Mouse (Mus musculus): ENCODE measurements around the gene Ppp1r15a.

Gene Ppp1r15a

DNA sequence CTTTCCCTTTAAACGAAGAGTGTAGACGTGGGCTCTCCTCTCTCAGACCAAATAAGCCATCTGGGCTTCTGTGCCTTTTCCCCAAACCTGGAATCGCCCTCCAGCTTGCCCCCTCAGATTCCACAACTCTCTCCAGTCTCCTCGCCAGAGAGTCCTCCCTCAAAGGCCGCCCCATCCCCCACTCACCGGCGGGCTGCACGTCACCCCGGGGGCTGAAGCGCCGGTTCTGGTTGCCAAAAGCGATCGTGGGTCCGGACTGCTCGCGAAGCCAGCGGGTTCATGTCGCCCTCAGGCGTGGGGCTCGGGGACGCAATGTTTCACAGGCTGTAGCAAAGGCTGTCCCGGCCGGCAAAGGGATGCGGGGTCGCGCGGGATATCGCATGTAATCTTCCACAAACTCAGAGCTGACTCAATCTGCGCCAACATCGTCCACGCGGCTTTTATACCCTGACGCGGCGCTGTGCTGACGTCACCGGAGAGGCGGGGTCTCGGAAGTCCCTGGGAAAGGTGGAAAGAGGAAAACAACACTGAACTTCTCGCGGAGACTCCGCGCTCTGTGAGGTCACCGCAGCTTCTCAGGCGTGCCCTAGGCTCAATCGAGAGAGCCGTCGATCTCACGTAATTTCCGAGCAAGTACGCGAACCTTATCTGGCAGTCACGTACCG, at the start of gene Ppp1r15a, which contains the start of gene Plekha4:
Ppp1r15a (minus strand) TSS at position 460 of the 665 bp plus-strand sequence.
Plekha4 (plus strand) TSS at position 522 of the 665 bp plus-strand sequence.
- DNase-seq: peak; percentile 97

- DNase-seq: no peak
Observed at GRCm38 (mm10) chr7:45574472-45575379, 48.7 kb upstream of the Ppp1r15a start.

GRCm38 (mm10) chr7:45573954-45574353, 47.9 kb upstream of the Ppp1r15a start:
- no peak for DNase-seq

DNA sequence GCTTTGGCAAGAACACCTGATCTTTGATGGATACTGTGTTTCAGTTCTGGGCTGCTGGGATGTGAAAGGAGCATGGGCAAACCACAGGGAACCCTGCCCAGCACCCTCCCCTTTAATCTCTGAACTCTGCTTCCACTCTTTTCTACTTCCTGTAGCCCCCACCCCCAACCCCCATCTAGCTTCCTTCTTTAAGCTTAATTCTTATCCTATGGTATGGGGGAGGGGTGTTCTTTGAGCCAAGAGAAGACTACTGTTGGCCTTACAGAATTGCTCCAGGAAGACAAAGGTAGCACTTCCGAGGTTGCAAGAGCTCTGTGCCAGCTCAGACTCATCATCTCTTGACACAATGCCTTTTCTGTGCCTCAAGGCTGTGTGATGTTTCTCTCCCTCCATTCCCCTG, 45.9 kb upstream of the Ppp1r15a start:
- no peak for DNase-seq

DNA sequence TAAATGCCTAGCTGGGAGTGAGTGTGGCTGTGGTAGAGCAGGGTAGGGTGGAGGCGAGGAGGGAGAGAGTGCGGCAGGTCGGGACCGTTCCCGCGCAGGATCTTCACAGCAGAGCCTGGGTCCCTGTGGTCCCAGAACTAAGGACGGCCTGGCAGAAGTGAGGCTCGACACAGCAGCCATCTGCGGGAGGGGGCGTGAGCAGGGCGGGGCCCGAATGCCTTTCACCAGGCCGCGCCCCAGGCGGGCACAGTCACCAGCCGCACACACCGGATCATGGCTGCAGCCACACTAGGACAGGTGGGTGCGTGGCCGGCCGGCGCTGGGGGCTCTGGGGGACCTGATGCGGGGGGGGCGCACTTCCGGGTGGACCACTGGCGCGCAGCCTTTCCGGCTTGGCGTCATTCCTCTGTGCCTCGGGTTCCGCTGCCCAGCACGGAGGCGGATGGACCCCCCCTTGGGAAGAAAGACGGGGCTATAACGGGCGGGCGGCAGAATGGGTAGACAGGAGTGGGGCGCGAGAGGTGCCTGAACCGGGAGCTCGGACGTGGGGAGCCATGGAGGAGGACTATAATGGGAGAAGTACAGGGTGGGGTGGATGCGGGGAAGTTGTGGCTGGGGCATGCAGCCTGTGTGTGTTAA, 44.2 kb upstream of the Ppp1r15a start, which contains the start of gene Bcat2:
Bcat2 (plus strand) TSS at position 51 of the 639 bp plus-strand sequence.
- DNase-seq: peak; percentile 92

DNA sequence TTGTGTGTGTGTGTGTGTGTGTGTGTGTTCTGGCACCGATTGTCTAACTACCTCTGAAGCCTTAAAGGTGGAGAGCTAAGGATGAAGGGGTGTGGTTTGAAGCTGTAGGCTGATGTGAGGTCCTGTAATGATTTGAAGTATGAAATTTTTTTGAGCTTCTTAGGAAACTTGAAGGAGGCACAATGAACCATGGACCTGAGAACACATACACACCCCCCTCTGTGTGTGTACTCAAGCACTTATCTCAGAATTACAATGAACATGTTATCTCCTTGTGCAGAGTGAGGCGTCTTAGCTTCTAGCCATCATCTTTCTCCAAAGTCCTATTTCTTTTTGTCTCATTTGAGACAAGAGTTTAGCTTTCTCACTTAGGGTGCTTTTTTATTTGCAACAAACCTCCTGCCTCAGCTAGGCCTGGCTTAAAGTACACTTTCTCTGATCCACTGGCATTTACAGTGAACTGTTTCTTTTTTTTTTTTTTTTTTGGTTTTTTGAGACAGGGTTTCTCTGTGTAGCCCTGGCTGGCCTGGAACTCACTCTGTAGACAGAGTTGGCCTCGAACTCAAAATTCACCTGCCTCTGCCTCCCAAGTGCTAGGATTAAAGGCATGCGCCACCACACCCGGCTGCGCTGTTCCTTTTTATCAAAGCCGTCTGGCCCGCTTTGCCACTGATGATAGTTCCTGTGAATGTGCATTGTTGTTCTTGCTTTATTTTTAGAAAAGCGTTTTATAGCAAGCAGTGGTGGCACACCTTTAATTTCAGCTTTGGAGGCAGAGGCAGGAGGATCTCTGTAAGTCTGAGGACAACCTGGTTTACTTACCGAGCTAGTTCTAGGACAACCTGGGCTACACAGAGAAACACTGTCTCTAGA, 42.8 kb upstream of the Ppp1r15a start:
- DNase-seq: peak; percentile 25

DNA sequence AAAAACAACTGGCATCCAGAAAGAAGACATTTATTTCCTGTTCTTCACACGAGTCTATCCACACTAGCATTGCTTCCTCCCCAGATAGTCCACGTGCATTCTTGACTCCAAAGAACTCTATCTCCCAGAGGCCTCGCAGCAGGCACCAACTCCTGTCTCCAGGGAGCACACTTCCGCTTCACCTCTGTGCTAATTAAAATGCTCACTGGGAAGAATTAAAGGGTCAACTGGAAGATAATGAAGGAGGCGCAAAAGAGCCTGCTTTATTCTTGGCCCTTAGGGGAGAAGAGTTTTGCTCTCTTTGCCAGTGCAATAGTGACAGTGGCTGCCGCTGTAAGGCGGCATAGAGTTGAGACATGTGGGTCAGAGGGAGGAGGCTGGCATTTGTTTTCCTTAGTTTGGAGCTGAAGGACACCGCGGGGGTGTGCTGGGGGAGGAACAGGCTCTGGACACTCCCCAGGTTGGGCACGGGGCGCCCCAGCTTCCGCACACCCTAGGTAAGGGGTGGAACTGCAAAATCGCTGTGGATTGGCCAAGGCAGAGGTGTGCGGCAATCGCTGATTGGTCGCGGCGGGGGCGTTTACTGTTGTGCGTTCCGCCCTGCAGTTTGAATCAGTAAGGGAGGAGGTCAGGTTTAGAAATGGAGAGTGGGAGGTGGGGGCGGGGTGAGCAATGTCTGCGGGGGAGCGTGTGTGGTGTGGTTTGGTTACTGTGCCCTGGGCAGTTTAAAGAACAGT, 41.9 kb upstream of the Ppp1r15a start:
- DNase-seq: peak; percentile 98

DNA sequence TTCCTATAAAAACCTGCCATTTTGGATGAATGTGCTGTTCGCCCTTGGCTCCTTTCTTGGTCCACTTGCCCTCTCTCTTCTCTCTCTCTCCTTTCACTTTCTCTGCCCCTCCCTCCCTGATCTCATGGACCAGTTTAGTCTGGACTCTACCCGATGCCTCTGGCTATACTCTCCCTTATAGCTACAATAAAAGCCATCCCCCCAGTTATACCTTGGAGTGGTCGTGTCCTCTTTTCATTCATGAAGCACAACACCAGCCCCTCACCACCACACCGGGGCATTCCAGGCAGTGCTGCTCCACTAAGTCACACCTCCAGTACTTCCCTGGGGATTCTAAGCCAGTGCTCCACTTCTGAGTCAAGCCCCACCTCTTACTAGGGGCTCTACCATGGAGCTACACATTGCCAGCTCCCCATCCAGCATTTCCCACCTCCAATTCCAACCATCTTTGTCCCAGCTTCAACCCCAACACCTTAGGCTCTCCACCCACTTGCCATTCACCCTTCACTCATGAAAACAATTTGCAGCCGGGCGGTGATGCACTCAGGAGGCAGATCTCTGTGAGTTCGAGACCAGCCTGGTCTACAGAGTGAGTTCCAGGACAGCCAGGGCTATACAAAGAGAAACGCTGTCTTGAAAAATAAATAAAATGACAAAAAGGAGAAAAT, 41.2 kb upstream of the Ppp1r15a start:
- DNase-seq: no peak

DNA sequence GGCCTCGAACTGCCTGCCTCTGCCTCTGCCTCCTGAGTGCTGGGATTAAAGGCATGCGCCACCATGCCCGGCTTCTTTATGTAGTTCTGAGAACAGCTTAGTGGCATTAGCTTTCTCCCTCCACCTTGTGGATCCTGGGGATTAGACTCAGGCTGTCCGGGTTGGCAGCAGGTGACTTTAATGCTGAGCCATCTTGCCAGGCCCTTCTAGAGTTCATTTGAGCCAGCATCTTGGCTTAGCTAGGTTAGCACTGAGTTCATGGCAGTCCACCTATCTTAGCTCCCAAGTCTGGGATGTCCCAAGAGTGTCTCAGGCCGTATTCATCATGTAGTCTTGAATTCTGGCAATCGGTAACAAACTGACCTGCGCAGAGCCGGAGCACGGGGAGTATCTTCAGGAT, 39.4 kb upstream of the Ppp1r15a start:
- DNase-seq: no peak

- DNase-seq: no peak
Observed at GRCm38 (mm10) chr7:45564811-45565210, 38.7 kb upstream of the Ppp1r15a start.

GRCm38 (mm10) chr7:45561624-45562520, 35.8 kb upstream of the Ppp1r15a start:
- peak; percentile 36 for DNase-seq

GRCm38 (mm10) chr7:45560843-45561623, 35.0 kb upstream of the Ppp1r15a start:
- DNase-seq: peak; percentile 91

DNA sequence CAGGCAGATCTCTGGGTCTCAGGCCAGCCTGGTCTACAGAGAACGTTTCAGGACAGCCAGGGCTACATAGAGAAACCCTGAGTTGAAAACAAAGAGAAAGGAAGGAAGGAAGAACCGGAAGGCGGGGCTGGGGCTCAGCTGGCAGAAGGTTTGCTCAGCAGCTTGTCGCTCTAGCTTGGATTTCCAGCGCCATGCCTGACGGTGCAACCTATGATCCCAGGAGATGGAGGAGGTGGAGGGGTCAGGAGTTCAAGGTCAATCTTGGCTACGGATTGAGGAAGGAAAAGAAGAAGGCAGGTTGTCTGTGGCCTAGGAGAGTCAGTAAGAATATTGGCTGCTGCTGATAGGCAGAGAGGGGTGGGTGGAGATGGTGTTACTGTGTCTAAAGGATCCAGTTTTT, 34.2 kb upstream of the Ppp1r15a start:
- DNase-seq: no peak

DNA sequence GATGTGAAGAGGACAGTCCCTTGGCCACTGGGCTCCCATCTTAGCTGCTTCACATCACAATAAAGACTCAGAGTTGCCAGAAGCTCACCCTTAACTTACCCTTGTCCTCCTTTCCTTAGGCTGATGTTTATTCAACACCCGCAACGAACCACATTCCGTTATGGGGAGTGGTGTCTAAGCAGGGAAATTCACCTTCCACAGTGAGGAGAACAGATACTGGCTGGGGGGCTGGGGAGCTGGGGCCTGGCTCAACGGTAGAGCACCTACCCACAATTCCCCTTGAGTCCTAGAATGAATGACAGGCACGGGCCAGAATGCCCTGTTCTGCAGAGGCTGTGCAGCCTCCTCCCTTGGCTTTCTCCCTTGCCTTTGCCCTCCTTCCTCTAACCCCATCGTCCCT, 32.8 kb upstream of the Ppp1r15a start:
- DNase-seq: peak; percentile 52

GRCm38 (mm10) chr7:45555787-45556186, 29.7 kb upstream of the Ppp1r15a start:
- peak; percentile 91 for DNase-seq

DNA sequence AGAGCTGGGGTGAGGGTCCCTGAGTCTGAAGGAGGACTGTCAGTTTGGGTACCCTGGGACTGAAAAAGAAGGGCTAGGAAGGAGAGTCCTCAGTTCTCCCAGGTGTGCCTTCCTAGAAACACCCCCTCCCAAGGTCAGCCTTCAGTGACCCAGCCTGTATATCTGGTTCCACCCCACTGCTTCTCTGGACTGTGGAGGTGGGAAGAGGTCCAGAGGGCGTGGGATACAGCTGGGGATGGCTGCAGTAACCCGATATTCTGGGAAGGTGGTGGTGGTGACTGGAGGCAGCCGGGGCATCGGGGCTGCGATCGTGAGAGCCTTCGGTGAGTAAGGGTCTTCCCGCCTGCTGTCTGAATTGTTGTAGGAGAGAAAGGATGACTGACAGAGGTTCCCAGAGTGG, 28.7 kb upstream of the Ppp1r15a start, which contains the start of gene Hsd17b14:
Hsd17b14 (plus strand) TSS at position 150 of the 400 bp plus-strand sequence.
- no peak for DNase-seq

DNA sequence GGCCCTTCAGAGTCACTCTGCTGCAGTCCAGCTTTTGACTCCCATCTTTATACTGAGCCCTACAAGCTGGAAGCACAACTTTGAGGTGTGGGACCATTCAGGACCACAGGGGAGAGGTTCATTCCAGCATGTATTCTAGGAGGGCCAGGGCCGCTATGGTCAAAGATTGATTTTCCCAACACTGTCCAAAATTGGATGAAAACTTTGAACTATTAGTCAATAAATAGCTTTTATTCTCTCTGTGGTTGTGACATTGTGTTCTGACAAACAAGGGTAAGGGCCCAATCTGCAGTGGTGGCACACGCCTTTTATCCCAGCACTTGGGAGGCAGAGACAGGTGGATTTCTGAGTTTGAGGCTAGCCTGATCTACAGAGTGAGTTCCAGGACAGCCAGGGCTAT, 27.9 kb upstream of the Ppp1r15a start:
- DNase-seq: no peak

GRCm38 (mm10) chr7:45553519-45553918, 27.5 kb upstream of the Ppp1r15a start:
- no peak for DNase-seq

DNA sequence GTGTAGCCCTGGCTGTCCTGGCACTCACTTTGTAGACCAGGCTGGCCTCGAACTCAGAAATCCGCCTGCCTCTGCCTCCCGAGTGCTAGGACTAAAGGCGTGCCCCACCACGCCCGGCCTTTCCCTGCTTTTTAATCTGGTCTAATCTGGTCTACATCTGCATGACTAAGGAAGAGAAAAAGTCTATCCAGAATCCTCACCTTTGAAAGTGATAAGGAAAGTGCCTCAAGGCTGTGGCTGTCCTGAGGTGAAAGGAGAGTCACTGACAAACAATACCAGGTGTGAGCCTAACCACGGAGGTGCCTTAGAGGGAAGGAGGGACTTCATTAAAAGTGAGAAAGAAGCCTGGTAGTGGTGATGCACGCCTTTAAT, 25.4 kb upstream of the Ppp1r15a start:
- DNase-seq: no peak

Data from lung, postnatal 36 days (tissue).